Mouse (Mus musculus): ENCODE data around the gene Sbk3.

- TF ChIP-seq CTCF (IDR thresholded peaks at IDR 0.05; ENCODE audit: low read depth): no peak
- no peak for TF ChIP-seq EP300 (IDR thresholded peaks at IDR 0.05; ENCODE audit: low read depth)
Measured at GRCm38 (mm10) chr7:5017931-5018330, 47.0 kb upstream of the Sbk3 start.

Data from heart, postnatal 0 days (tissue).